Mouse (Mus musculus): ENCODE measurements around the gene Skp1a. TPM values are rescaled to one million over a fixed set of nuclear protein-coding genes. Genes with fewer than 3 reads are reported as not detected.

Skp1a gene
- polyA plus RNA-seq, 1 experiment from 2014 or later: 1,013 TPM

- Histone ChIP-seq H3K4me1 (ENCODE audit: control insufficient read depth, insufficient read depth, low read length) (peaks cover 25% of the 10 kb centered on the region), H3K9me3 (ENCODE audit: control insufficient read depth, low read length) (no peaks in the 10 kb centered on the region), H3K27me3 (ENCODE audit: control insufficient read depth, insufficient read depth, low read length) (peaks cover 27% of the 10 kb centered on the region), H3K9ac (ENCODE audit: low read length) (no peak overlapping the region), H3K27ac (ENCODE audit: low read depth, low read length) (no peak overlapping the region), H3K4me3 (ENCODE audit: low read depth, low read length) (no peak overlapping the region), H3K36me3 (ENCODE audit: control insufficient read depth, insufficient read depth, low read length) (no peaks in the 10 kb centered on the region), H3K4me2 (no peak overlapping the region)
- WGBS: 12% methylated on average over 16 of the region's 16 CpGs
- ATAC-seq (ENCODE audit: low FRiP score) (no peak), DNase-seq (ENCODE audit: low spot score, missing footprints) (peak; percentile 86)
These were observed 54.6 kb downstream of the Skp1a start for GRCm38 (mm10) chr11:52286301-52286957.

DNA sequence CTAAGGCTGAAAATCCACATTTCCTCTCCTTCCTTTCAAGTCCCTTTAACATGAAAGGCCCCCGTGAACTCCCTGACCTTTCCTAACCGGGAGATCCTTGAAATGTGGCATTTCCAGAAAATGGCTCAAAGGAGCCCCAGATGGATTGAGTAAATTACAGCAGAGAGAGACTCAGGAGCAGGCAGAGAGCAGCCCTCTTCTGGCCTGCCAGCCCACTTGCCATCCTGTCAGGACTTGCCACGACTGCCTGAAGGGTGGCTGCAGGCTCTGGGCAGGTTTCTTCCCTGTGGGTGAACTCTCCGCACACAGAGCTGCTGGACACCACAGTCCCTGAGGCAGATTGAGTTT lies 55.1 kb downstream of the Skp1a start:
- no peak overlapping the region for H3K27ac ChIP-seq (ENCODE audit: low read depth, low read length)
- no peak overlapping the region for H3K9ac ChIP-seq (ENCODE audit: low read length)
- H3K9me3 ChIP-seq (ENCODE audit: control insufficient read depth, low read length): no peaks in the 10 kb centered on the region
- H3K27me3 ChIP-seq (ENCODE audit: control insufficient read depth, insufficient read depth, low read length): peaks cover 27% of the 10 kb centered on the region
- DNase-seq (ENCODE audit: low spot score, missing footprints) (no peak), ATAC-seq (ENCODE audit: low FRiP score) (no peak)
- peaks cover 25% of the 10 kb centered on the region for H3K4me1 ChIP-seq (ENCODE audit: control insufficient read depth, insufficient read depth, low read length)
- 11% methylated on average over 4 of the region's 4 CpGs for WGBS
- H3K4me2 ChIP-seq: no peak overlapping the region
- no peak overlapping the region for H3K4me3 ChIP-seq (ENCODE audit: low read depth, low read length)
- H3K36me3 ChIP-seq (ENCODE audit: control insufficient read depth, insufficient read depth, low read length): no peaks in the 10 kb centered on the region

GRCm38 (mm10) chr11:52292346-52292745 lies 60.6 kb downstream of the Skp1a start:
- ATAC-seq (ENCODE audit: low FRiP score): no peak
- no peak for DNase-seq (ENCODE audit: low spot score, missing footprints)

DNA sequence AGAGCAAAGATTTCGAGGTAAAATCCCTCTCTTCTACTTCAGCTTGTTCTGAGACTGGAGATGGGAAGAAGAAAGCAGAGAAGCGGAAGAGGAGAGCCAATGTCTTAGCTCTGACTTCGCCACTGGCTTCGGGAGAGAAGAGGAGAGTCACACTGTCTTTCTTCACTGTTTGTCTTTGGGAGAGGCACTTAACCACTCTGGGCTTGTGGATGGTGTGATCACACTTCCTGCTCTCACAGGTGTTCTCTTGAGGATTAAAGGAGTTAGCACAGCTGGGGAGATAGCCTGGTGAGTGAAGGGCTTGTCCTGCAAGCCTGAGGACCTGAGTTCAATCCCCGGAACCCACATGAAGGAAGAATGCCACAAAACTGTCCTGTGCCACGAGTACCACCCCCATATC lies 61.1 kb downstream of the Skp1a start:
- 74% methylated on average over 6 of the region's 6 CpGs for WGBS
- Histone ChIP-seq H3K27me3 (ENCODE audit: control insufficient read depth, insufficient read depth, low read length) (no peaks in the 10 kb centered on the region), H3K4me1 (ENCODE audit: control insufficient read depth, insufficient read depth, low read length) (no peaks in the 10 kb centered on the region), H3K4me2 (no peak overlapping the region), H3K9ac (ENCODE audit: low read length) (no peak overlapping the region), H3K9me3 (ENCODE audit: control insufficient read depth, low read length) (no peaks in the 10 kb centered on the region), H3K36me3 (ENCODE audit: control insufficient read depth, insufficient read depth, low read length) (no peaks in the 10 kb centered on the region), H3K4me3 (ENCODE audit: low read depth, low read length) (no peak overlapping the region), H3K27ac (ENCODE audit: low read depth, low read length) (no peak overlapping the region)
- no peak for ATAC-seq (ENCODE audit: low FRiP score)
- no peak for DNase-seq (ENCODE audit: low spot score, missing footprints)

More at GRCm38 (mm10) chr11:52292346-52292745, 60.6 kb downstream of the Skp1a start:
- H3K9me3 ChIP-seq (ENCODE audit: control insufficient read depth, low read length): no peaks in the 10 kb centered on the region
- H3K27me3 ChIP-seq (ENCODE audit: control insufficient read depth, insufficient read depth, low read length): no peaks in the 10 kb centered on the region
- 75% methylated on average over 7 of the region's 7 CpGs for WGBS
- H3K36me3 ChIP-seq (ENCODE audit: control insufficient read depth, insufficient read depth, low read length): no peaks in the 10 kb centered on the region
- H3K9ac ChIP-seq (ENCODE audit: low read length): no peak overlapping the region
- H3K4me2 ChIP-seq: no peak overlapping the region
- no peaks in the 10 kb centered on the region for H3K4me1 ChIP-seq (ENCODE audit: control insufficient read depth, insufficient read depth, low read length)
- no peak overlapping the region for H3K27ac ChIP-seq (ENCODE audit: low read depth, low read length)
- H3K4me3 ChIP-seq (ENCODE audit: low read depth, low read length): no peak overlapping the region

DNA sequence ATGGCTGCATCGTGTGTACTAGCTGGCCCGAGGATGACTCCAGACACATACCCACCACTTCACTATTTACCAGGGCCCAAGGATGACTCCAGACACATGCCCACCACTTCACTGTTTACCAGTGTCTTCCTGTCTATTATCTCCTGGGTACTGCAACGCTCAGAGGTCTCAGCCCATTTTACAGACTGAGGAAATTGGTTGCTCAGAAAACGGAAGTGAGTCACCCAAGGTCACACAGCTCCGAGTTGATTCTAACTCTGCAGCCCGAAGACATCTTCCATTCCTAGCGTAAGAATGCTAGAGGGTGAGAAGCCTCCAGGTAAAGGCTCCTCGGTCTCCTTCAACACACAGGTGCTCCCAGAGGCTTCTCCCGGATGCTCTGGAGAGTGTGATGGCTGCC lies 62.3 kb downstream of the Skp1a start:
- Histone ChIP-seq H3K9me3 (ENCODE audit: control insufficient read depth, low read length) (no peaks in the 10 kb centered on the region), H3K27me3 (ENCODE audit: control insufficient read depth, insufficient read depth, low read length) (no peaks in the 10 kb centered on the region), H3K4me1 (ENCODE audit: control insufficient read depth, insufficient read depth, low read length) (no peaks in the 10 kb centered on the region), H3K27ac (ENCODE audit: low read depth, low read length) (no peak overlapping the region), H3K9ac (ENCODE audit: low read length) (no peak overlapping the region), H3K4me3 (ENCODE audit: low read depth, low read length) (no peak overlapping the region), H3K36me3 (ENCODE audit: control insufficient read depth, insufficient read depth, low read length) (no peaks in the 10 kb centered on the region), H3K4me2 (no peak overlapping the region)
- WGBS: 88% methylated on average over 9 of the region's 9 CpGs
- ATAC-seq (ENCODE audit: low FRiP score) (no peak), DNase-seq (ENCODE audit: low spot score, missing footprints) (no peak)

Other genes with a start within 250 kb of the Skp1a start
- 192 and 214 TPM in 2 replicates for gene Ube2b, start 231.2 kb upstream of the Skp1a start, polyA plus RNA-seq (2014; fragmentation: Nextera tagmentation; extraction: Ambion mirVana)
- gene Cdkl3, start 227.8 kb upstream of the Skp1a start, polyA plus RNA-seq (2014; fragmentation: Nextera tagmentation; extraction: Ambion mirVana): 11.0 and 16.6 TPM in 2 replicates
- gene Ppp2ca, start 133.3 kb upstream of the Skp1a start, polyA plus RNA-seq (2014; fragmentation: Nextera tagmentation; extraction: Ambion mirVana): 133 and 138 TPM in 2 replicates
- gene Olfr1373, start 86.5 kb upstream of the Skp1a start, polyA plus RNA-seq (2014; fragmentation: Nextera tagmentation; extraction: Ambion mirVana): not detected in 2 replicates
- gene Olfr1371, start 18.0 kb upstream of the Skp1a start, polyA plus RNA-seq (2014; fragmentation: Nextera tagmentation; extraction: Ambion mirVana): not detected in 2 replicates
- gene Tcf7, start 51.0 kb downstream of the Skp1a start, polyA plus RNA-seq (2014; fragmentation: Nextera tagmentation; extraction: Ambion mirVana): 8.0 and 10.7 TPM in 2 replicates
- gene Vdac1, start 128.9 kb downstream of the Skp1a start, polyA plus RNA-seq (2014; fragmentation: Nextera tagmentation; extraction: Ambion mirVana): 209 and 210 TPM in 2 replicates
- 178 and 193 TPM in 2 replicates for gene 9530068E07Rik, start 164.4 kb downstream of the Skp1a start, polyA plus RNA-seq (2014; fragmentation: Nextera tagmentation; extraction: Ambion mirVana)